Mouse (Mus musculus) intestine, embryonic 14.5 days (tissue): ENCODE measurements at regions not wholly inside any gene's neighbourhood (a gene's known extent, or its start where the extent isn't known, plus 50 kb on each side); places are given as distances from the start of the nearest gene placed in this dataset.
A peak's percentile ranks its signal among the peaks of the same experiment; 100 is the strongest.

Experiments used
- ATAC-seq: fragments of 200-750 bp; cut with Nextera tagmentation; replicated peaks from 2 replicates; pipeline ENCODE4 v1.8.0; 2017; ENCODE audit warnings: low read depth, moderate number of reproducible peaks, moderate TSS enrichment, moderate library complexity; ENCODE audit not compliant: low FRiP score, low TSS enrichment
- DNase-seq: peaks from one replicate; pipeline ENCODE4 v3.0.0-alpha.2; 2018; ENCODE audit warnings: low spot score
- H3K27ac ChIP-seq: fragments of 300-500 bp; sonication (generic); 2 replicates; pipeline ENCODE4 v1.5.1; 2014; ENCODE audit warnings: low read depth, mild to moderate bottlenecking, control low read depth
- H3K27me3 ChIP-seq: fragments of 300-500 bp; sonication (generic); replicated peaks from 2 replicates; pipeline ENCODE4 v1.6.1; 2014; ENCODE audit warnings: low read length, control low read depth; ENCODE audit not compliant: control insufficient read depth, insufficient read depth
- H3K36me3 ChIP-seq: fragments of 300-500 bp; sonication (generic); 2 replicates; pipeline ENCODE4 v1.6.1; 2014; ENCODE audit warnings: low read length, control low read depth; ENCODE audit not compliant: control insufficient read depth, insufficient read depth
- H3K4me1 ChIP-seq: fragments of 300-500 bp; sonication (generic); replicated peaks from 2 replicates; pipeline ENCODE4 v1.6.1; 2014; ENCODE audit warnings: low read length, control low read depth, mixed read lengths; ENCODE audit not compliant: control insufficient read depth, insufficient read depth
- H3K4me2 ChIP-seq: fragments of 300-500 bp; sonication (generic); 2 replicates; pipeline ENCODE4 v1.6.1; 2014; ENCODE audit warnings: low read length
- H3K4me3 ChIP-seq: fragments of 300-500 bp; sonication (generic); 2 replicates; pipeline ENCODE4 v1.5.1; 2014; ENCODE audit warnings: low read depth, low read length, control low read depth, mixed read lengths
- H3K9ac ChIP-seq: fragments of 300-500 bp; sonication (generic); 2 replicates; pipeline ENCODE4 v1.6.1; 2014; ENCODE audit warnings: mild to moderate bottlenecking, low read length
- H3K9me3 ChIP-seq: fragments of 300-500 bp; sonication (generic); 2 replicates; pipeline ENCODE4 v1.6.1; 2016; ENCODE audit warnings: low read length, control low read depth; ENCODE audit not compliant: control insufficient read depth
- WGBS: fragments of 180-500 bp; shearing (Covaris S2); extraction: QIAGEN DNeasy Blood & Tissue Kit; methylation state at CpG from one replicate; pipeline ENCODE4 v1.1.7; 2014; 5-methylcytosine and 5-hydroxymethylcytosine counted together

GRCm38 (mm10) chr3:59477441-59478061 is 133.4 kb upstream of the Igsf10 start:
- Histone ChIP-seq H3K9ac (no peak overlapping the region), H3K27ac (no peak overlapping the region), H3K4me3 (no peak overlapping the region), H3K36me3 (no peaks in the 10 kb centered on the region), H3K27me3 (no peaks in the 10 kb centered on the region), H3K9me3 (no peaks in the 10 kb centered on the region), H3K4me2 (no peak overlapping the region), H3K4me1 (no peaks in the 10 kb centered on the region)
- ATAC-seq (no peak), DNase-seq (no peak)
- 65% methylated on average over 5 of the region's 6 CpGs for WGBS

GRCm38 (mm10) chr3:59468956-59469355 is 124.8 kb upstream of the Igsf10 start:
- WGBS = 52% methylated on average over 1 of the region's 1 CpGs
- ATAC-seq = no peak
- no peak overlapping the region for H3K4me2 ChIP-seq
- DNase-seq = no peak
- H3K36me3 ChIP-seq = no peaks in the 10 kb centered on the region
- no peaks in the 10 kb centered on the region for H3K4me1 ChIP-seq
- no peaks in the 10 kb centered on the region for H3K9me3 ChIP-seq
- H3K4me3 ChIP-seq = no peak overlapping the region
- H3K27ac ChIP-seq = no peak overlapping the region
- H3K27me3 ChIP-seq = no peaks in the 10 kb centered on the region
- H3K9ac ChIP-seq = no peak overlapping the region

GRCm38 (mm10) chr3:59462341-59463158 is 118.4 kb upstream of the Igsf10 start:
- 74% methylated on average over 3 of the region's 3 CpGs for WGBS
- no peak overlapping the region for H3K4me2 ChIP-seq
- H3K27ac ChIP-seq = no peak overlapping the region
- H3K9me3 ChIP-seq = no peaks in the 10 kb centered on the region
- no peaks in the 10 kb centered on the region for H3K36me3 ChIP-seq
- no peaks in the 10 kb centered on the region for H3K4me1 ChIP-seq
- DNase-seq (no peak), ATAC-seq (no peak)
- H3K9ac ChIP-seq = no peak overlapping the region
- H3K27me3 ChIP-seq = no peaks in the 10 kb centered on the region
- no peak overlapping the region for H3K4me3 ChIP-seq

- 65% methylated on average over 1 of the region's 1 CpGs for WGBS
- no peaks in the 10 kb centered on the region for H3K4me1 ChIP-seq
- H3K27me3 ChIP-seq = no peaks in the 10 kb centered on the region
- no peaks in the 10 kb centered on the region for H3K36me3 ChIP-seq
- ATAC-seq = no peak
- H3K9ac ChIP-seq = no peak overlapping the region
- no peak overlapping the region for H3K4me2 ChIP-seq
- no peak for DNase-seq
- no peak overlapping the region for H3K27ac ChIP-seq
- H3K4me3 ChIP-seq = no peak overlapping the region
- no peaks in the 10 kb centered on the region for H3K9me3 ChIP-seq
Measured at GRCm38 (mm10) chr3:59456938-59457337, 112.7 kb upstream of the Igsf10 start.

GRCm38 (mm10) chr3:59451084-59451483 is 106.9 kb upstream of the Igsf10 start:
- no peak overlapping the region for H3K9ac ChIP-seq
- no peaks in the 10 kb centered on the region for H3K9me3 ChIP-seq
- H3K36me3 ChIP-seq = no peaks in the 10 kb centered on the region
- DNase-seq (no peak), ATAC-seq (no peak)
- no peaks in the 10 kb centered on the region for H3K4me1 ChIP-seq
- H3K27ac ChIP-seq = peak overlapping the region; percentile 24; the same call in 1 of the 2 replicates
- 48% methylated on average over 3 of the region's 3 CpGs for WGBS
- no peak overlapping the region for H3K4me2 ChIP-seq
- H3K4me3 ChIP-seq = no peak overlapping the region
- no peaks in the 10 kb centered on the region for H3K27me3 ChIP-seq

- 89% methylated on average over 2 of the region's 2 CpGs for WGBS
- no peak overlapping the region for H3K9ac ChIP-seq
- H3K4me1 ChIP-seq = no peaks in the 10 kb centered on the region
- no peak overlapping the region for H3K4me2 ChIP-seq
- H3K4me3 ChIP-seq = no peak overlapping the region
- ATAC-seq = no peak
- H3K27ac ChIP-seq = no peak overlapping the region
- 0 out of 2 replicates have a peak, but pooled peaks cover 5% of the 10 kb centered on the region for H3K9me3 ChIP-seq
- DNase-seq = no peak
- H3K36me3 ChIP-seq = no peaks in the 10 kb centered on the region
- no peaks in the 10 kb centered on the region for H3K27me3 ChIP-seq
Measured at GRCm38 (mm10) chr3:59423621-59424020, 79.4 kb upstream of the Igsf10 start.

GRCm38 (mm10) chr3:59409131-59409530 is 64.9 kb upstream of the Igsf10 start:
- WGBS = 57% methylated on average over 1 of the region's 1 CpGs
- H3K4me3 ChIP-seq = no peak overlapping the region
- H3K27ac ChIP-seq = no peak overlapping the region
- H3K4me1 ChIP-seq = no peaks in the 10 kb centered on the region
- H3K27me3 ChIP-seq = no peaks in the 10 kb centered on the region
- DNase-seq = no peak
- H3K9me3 ChIP-seq = no peaks in the 10 kb centered on the region
- H3K36me3 ChIP-seq = no peaks in the 10 kb centered on the region
- H3K4me2 ChIP-seq = no peak overlapping the region
- no peak for ATAC-seq
- H3K9ac ChIP-seq = no peak overlapping the region

GRCm38 (mm10) chr3:59406035-59406434 is 61.8 kb upstream of the Igsf10 start:
- Histone ChIP-seq H3K27ac (no peak overlapping the region), H3K36me3 (no peaks in the 10 kb centered on the region), H3K9ac (no peak overlapping the region), H3K9me3 (no peaks in the 10 kb centered on the region), H3K4me3 (no peak overlapping the region), H3K4me1 (no peaks in the 10 kb centered on the region), H3K27me3 (no peaks in the 10 kb centered on the region), H3K4me2 (no peak overlapping the region)
- WGBS = 92% methylated on average over 3 of the region's 3 CpGs
- ATAC-seq = no peak
- DNase-seq = no peak

- no peaks in the 10 kb centered on the region for H3K36me3 ChIP-seq
- H3K4me1 ChIP-seq = no peaks in the 10 kb centered on the region
- H3K9me3 ChIP-seq = no peaks in the 10 kb centered on the region
- H3K27ac ChIP-seq = no peak overlapping the region
- H3K4me3 ChIP-seq = no peak overlapping the region
- 78% methylated on average over 5 of the region's 5 CpGs for WGBS
- no peak overlapping the region for H3K4me2 ChIP-seq
- H3K9ac ChIP-seq = no peak overlapping the region
- ATAC-seq (no peak), DNase-seq (no peak)
- H3K27me3 ChIP-seq = no peaks in the 10 kb centered on the region
Measured at GRCm38 (mm10) chr3:59401856-59402255, 57.7 kb upstream of the Igsf10 start.
